Mouse (Mus musculus) hematopoietic stem cell, adult 5-6 weeks (primary cell): ENCODE data around the gene Glul. TPM values are rescaled to one million over a fixed set of nuclear protein-coding genes. Genes with fewer than 3 reads are reported as not detected.
"Not testable (repeated sequence)": the region's sequence is repeated elsewhere in the genome, so short reads cannot be mapped to it uniquely, and the experiment has no call there.

Experiments used
- ATAC-seq, 2 experiments: fragments of 125-278 bp in 1 of 2; replicated peaks in 1 of 2; 2 replicates each; pipeline ENCODE4 v1.8.0; 2016 to 2017; ENCODE audit warnings: inconsistent platforms in 2 of 2, mild to moderate bottlenecking in 2 of 2, moderate number of reproducible peaks in 2 of 2, low read depth in 1 of 2, moderate TSS enrichment in 1 of 2; ENCODE audit not compliant: low FRiP score in 2 of 2, poor library complexity in 2 of 2, severe bottlenecking in 2 of 2, insufficient read depth in 1 of 2, low TSS enrichment in 1 of 2
- total RNA-seq: library from RNA; stranded (forward); fragments of 172-1452, 232-1000 nt; gene quantifications from 2 replicates; pipeline ENCODE4 v1.2.3, GENCODE M21; 2017

The Glul gene
- total RNA-seq, result 196 and 243 TPM in 2 replicates

DNA sequence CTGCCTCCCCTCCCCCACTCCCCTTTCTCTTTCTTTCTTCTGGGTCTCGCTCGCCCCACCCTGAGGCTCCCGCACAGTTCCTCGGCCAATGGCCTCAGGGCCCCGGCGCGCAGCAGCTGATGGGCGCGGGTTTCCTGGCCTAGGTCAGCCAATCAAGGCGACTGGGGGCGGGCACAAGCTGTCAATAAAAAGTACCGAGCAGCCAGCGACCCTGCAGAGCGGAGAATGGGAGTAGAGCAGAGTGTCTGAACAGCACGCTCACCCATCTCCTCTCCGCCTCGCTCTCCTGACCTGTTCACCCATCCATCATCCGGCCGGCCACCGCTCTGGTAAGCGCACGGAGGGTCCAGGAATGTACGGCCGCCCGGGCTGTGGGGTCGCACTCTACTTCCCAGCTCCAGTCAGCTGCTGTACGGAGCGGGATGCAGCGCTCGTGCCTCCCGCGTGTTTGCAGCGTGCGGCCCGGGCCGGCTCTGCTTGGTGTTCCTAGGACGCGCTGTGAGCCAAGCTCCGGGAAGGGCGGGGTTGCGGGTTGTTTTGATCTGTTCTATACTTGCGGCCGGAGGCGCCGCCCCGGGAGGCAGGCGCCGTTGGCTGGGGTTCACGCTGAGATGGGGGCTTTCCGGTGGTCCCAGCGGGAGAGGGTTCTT is at the start of gene Glul, which contains the start of gene Teddm2:
TSS of gene Glul (plus strand) at position 214 of the 650 bp plus-strand sequence.
TSS of gene Teddm2 (minus strand) at position 498 of the 650 bp plus-strand sequence.
- ATAC-seq, result peak; percentile 90 to 97

DNA sequence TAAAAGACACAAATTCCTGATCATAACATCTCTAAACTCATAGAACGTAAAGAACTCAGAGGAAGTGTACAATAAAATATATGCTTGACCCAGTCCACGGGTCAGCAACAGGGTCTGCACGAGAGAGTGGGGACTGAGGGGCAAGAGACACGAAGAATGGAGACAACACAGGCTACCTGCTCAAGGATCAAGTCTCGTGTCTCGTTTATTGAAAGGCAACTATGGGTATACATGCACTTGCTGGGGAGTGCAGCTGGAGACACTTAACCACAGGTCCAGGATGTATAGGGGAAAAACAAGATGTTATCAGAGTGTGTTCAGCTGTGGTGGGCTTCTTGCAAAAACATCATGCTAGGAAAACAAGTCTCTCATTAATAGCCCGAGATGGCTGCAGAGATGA is 47.0 kb upstream of the Glul start:
- ATAC-seq, result not testable (repeated sequence)

DNA sequence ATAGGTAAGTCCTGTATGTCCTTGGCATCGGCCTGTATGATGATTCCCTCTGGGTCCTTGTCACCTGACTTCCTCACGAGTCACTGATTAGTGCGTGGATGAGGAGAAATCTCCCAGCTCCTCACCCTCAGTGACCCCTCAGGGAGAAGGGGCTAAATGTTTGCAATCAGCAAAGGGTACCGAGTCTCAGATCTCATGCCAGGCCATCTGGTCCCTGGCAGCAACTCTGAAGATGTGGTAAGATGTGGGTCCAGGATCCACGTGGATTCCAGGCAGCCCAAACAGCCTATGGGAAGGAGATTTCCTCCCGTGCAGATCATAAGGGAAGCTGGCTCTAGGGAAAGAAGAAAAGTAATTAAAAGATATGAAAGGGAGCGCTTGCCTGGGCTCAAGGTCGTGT is 43.8 kb upstream of the Glul start:
- no peak for ATAC-seq

DNA sequence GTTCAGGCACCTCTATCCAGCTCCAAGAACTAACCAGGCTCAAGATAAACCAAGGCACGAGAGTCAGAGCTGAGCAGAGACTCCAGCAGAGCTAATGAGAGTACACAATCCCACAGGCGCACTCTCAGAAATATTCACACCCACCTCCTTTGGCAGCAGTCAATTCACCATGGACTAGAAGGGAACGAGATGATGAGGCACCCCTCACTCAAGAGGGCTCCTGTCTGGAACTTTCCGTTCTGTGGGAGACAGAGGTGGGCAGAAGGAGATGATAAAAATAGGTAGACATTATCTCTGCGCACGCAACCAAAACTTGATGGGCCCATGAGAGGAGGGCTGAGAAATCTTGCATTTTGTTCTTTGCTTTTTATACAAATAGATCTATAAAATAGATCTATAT is 25.7 kb upstream of the Glul start, which contains the start of gene Teddm1b:
TSS of gene Teddm1b (plus strand) at position 301 of the 400 bp plus-strand sequence.
- no peak for ATAC-seq

DNA sequence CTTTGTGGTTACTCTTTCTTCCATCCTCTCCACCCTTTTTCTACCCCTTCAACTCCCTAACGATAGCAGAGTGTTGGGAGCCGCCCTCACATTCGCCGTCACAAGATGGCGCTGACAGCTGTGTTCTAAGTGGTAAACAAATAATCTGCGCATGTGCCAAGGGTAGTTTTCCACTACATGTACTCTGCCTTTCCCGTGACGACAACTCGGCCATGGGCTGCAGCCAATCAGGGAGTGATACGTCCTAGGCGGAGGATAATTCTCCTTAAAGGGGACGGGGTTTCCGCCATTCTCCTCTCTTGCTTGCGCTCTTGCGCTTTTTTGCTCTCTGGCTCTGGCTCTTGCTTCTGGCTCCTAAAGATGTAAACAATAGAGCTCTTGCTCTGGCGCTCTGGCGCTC is 19.4 kb upstream of the Glul start:
- not testable (repeated sequence) for ATAC-seq

DNA sequence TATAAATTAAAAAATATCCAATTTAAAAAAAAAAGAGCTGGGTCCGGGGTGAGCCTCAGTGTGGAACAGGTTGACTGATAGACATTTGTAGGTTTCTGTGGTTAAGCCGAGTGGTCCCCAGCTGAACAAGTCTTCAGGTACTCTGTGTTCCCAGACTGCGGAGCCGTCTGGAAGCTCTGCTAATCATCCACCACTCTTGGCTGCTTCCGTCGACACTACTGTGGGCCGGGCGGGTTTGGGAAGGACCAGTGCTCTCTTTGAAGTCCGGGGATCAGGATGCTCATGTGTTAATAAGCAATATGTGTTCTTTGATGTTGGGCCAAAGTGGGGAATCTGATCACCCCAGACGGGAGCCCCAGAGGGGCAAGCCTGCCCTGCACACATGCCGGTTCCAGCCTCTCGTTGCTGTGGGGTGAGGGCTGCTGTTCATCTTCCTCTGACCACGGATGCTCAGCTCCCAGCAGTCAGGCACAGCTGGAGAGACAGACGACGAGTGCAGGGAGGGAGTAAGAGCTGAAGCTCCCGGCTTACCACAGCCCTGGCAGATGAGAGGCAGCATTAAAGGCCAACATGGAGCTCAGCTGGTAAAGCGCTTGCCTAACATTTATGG is 13.6 kb upstream of the Glul start:
- no peak for ATAC-seq

DNA sequence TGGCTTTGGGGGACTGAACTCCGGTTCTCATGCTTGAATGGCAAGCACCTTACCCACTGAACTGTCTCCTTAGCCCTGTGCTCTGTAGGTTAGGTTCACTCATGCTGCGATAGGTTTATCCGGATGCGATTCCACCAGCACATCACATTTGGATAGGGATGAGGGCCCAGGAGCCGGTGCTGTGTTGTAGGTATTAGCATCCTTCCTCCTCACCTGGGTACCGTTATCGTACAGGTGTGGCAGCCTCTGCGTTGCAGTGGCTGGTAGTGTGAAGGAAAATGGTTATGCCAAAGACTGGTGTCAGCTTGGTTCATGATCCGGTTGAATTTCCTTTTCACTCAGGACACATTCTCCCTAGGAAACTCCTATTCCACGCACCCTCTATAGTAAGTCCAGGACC is 9.6 kb upstream of the Glul start:
- ATAC-seq, result no peak

DNA sequence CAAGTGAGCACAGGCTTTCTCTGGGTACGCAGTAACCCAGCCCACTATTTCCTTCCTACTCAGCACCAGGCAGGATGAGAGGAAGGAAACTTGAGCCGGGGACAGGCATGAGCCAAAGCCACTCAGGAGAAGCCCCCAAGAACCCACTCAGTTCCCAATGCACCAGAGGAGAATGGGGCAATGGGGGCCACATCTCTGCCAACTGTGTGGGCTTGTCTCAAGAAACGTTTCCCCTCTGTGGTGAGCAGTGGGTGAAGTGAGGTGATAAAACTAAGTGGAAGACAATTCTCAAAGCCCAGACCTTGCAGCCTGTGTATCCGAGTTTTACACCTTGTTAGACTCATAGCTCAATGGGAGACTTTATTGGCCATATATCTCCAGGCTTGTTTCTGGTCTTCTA is 8.3 kb upstream of the Glul start, which contains the start of gene Teddm1a:
TSS of gene Teddm1a (plus strand) at position 301 of the 400 bp plus-strand sequence.
- ATAC-seq, result no peak

DNA sequence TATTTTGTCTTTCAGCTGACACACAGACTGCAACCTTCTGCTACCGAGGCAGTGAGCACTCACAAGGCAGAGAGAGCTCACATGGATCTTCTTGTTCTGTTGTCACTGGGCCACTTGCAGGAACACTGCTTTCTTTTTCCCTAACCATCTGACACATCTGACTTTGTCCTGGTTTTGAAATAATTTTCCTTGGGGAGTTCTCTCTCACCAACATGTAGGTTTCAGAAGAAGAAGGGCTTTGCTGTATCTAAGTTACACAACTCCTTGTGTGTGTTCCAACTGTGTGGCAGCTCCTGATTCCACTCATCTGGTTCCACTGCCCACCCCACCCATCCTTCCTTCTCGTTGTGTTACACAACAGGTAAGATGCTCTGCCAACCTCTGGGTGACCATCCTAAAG is 6.0 kb upstream of the Glul start:
- ATAC-seq, result no peak

DNA sequence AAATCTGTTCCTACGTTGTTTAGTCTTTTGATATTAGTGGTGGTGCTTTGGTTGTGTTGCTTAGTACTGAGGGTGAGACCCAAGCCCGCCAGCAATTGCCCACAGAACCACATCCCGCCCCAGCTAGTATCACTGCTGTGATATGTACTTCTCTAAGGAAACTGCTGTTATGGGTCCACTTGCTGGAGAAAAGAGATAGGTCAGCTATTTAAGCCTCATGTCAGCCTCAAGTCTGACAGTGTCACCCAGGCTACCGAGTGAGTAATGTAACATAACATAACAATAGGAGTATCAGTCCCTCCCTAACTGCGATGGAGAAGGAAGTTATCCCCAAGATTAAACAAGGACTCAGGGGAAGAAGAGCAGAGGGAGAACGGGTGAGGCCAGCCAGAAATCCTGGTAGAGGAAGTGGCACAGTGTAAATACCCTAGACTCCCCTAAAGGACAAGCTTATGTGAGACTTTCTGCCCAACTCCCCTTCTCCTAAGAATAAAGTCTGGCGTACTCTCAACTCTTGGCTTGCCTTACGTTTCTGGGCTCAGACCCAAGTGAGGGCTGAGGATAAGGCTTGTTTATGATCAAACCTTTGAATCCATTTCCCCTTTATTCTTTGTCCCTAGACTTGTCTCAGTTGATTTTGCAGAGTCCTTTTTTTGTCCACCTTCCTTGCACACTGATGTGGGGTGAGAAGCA is 5.4 kb upstream of the Glul start:
- peak in 1 of 2 experiments; percentile 26; a peak in 1 of 4 replicates for ATAC-seq

DNA sequence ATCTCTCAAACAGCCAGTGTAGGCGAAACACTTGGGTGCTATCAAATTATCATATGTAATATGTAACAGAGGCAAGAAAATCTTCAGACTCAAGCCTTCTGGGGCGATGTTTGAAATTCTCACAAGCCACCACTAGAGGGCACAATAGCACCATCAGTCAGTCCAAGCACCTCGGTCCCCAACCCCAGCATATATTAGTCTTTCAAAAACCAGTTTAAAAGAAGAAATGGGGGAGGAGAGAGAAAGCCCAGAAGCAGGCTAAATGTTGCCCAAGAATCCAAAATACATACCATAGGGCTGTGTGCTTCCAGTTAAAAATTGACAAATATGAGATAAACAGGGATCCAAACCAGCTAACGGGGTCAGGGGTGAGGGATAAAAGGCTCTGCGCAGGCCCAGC is 4.8 kb upstream of the Glul start:
- ATAC-seq, result peak; percentile 38 to 46; a peak in 1 of 4 replicates

DNA sequence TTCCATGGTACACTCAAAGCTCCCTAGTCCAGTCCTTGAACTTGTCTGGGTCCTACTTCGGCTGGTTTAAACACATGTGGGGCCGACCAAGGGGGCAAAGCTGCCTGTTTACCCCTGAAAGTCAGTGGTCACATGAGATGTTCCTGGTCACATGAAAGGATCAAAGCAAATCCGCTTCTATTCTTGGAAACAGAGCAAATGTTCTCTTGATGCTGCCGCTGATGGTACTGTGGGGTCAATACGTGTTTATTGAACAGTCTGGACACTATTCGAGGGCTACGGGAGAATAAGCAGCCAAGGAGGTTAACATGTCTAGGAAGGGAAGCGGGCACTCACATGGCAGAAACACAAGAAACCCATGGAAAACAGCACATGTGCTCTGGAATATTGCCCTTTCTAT is 2.5 kb upstream of the Glul start:
- no peak for ATAC-seq

DNA sequence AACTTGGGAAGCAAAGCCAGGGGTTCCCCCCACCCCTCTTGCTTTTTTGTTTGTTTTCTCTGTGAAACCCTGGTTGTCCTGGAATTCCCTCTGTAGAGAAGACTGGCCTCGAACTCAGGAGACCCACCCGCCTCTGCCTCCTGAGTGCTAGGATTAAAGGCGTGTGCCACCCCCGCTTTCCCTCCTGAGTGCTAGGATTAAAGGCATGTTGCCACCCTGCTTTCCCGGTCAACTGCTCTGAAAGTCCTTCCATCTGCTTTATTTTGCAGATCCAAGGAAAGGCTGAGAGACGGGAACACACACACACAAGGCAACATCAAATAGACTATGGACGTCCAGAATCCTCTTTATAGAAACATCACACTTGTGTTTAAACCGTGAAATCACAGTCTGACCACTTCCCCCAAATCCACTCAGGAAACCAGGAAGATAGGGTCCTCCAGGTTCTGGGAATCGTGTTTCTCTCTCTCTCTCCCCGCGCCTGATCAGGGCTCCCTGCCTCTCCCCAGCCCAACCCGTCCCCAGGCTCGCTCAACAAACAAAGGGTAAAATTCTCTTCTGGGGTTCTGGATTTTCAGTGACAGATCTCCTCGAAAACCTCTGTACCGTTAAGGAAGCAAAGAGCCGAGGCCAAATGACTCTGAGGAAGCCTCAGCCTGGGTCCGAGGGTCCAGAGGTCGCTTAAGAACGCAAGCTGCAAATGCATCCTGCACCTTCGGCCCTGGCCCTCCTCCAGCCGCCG is 584 bp upstream of the Glul start:
- 0 out of 4 replicates have a peak, but pooled peaks of 1 of the 2 experiments have one; percentile 1 for ATAC-seq

DNA sequence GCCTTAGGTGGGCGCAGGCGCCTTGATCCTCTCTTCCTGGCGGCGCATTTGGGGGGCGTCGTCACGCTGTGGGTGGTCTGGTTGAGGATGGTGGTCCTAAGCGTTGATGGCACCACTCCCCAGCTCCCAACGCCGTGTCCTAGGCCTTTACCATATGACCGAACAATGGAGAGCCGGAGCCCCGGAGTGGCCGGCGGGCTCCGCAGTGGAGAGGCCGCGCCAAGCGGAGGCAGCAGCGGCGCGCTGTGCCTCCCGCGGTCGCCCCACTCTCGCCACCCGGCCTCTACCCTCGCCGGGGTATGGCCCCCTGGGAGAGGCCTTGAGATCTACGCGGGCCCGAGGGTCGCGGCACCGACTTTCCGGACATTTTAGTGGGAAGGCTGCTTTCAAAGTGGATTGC is 637 bp downstream of the Glul start:
- ATAC-seq, result peak in 1 of 2 experiments; percentile 4; a peak in 1 of 4 replicates

DNA sequence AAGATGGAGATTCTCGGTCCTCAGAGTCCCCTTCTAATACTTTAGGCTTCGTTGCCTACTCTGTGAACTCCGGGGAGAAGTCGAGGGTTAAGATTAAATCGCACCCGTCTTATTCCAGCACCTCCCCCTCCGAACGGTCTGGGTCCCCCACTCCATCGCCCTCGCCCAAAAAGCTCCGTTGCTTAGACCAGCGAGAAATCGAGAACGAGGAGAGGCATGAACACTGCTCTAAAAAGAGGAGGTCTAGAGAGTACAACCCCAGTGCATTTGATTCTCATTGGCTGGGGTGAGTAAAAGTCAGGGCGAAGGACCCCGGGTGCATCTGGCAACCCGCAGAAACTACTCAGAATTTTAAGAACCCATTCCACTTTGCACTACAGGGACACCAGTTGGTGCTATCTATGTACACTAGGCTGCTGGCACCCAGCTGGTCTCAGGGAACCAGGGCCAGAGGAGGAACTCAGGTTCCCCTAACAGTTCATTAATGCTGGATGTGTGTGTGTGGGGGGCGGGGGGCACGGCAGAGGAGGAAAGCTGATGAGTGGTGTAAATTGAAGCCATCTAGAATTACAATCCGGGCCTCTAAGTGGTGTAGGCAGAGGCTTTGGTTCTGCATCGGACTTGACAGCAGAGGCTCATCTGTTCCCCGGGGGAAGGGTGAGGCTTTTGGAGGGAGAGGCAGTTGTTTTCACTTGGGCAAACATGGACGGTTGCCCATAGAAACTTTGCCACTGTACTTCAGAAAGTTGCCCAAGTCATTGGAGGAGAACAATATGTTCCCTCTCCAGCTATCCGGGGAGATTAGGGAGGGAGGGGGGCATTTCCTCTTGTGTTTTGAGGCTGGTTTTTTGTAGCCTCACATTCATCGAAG is 1.4 kb downstream of the Glul start:
- no peak for ATAC-seq

DNA sequence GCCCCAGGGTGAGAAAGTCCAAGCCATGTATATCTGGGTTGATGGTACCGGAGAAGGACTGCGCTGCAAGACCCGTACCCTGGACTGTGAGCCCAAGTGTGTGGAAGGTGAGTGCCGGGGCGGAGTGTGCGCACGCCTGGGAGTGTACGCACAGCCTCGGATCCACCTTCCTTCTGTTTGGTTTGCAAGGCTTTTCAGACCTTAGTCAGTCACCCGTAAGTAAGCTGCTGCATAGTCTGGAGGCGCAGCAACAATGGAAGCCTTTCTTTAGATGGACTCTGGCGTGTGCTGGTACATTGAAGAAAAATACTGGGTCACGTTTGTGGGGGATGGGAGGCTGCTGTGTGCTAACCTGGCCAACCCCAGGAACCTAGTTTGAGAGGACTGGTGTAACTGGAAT is 3.3 kb downstream of the Glul start:
- no peak for ATAC-seq

DNA sequence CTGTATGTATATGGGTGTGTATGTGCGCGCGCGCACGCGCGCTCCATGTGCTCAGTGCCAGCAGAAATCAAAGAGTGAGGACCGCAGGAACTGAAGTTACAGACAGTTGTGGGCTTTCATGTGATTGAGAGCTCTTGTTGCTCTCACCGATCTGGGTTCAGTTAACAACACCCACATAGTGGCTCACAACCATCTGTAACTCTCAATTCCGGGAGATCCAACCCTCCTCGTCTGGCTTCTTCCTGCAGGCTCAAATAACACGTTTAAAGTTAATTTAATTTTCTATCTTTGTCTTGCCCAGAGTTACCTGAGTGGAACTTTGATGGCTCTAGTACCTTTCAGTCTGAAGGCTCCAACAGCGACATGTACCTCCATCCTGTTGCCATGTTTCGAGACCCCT is 4.5 kb downstream of the Glul start:
- no peak for ATAC-seq
